Mouse (Mus musculus) cerebellum, adult 2 months (tissue): ENCODE results near the gene Il1r1. TPM values are rescaled to one million over a fixed set of nuclear protein-coding genes. Genes with fewer than 3 reads are reported as not detected.
A peak's percentile ranks its signal among the peaks of the same experiment; 100 is the strongest.

Source experiments
- DNase-seq, 2 experiments: peaks; one replicate each; pipeline ENCODE4 v3.0.0; 2021
- H3K27ac ChIP-seq: fragments of 200-500 bp; 2 replicates; pipeline ENCODE4 v1.5.1; 2012; ENCODE audit warnings: low read length, control low read depth, inconsistent platforms; ENCODE audit not compliant: insufficient read depth
- H3K27me3 ChIP-seq: fragments of 200-500 bp; 2 replicates; pipeline ENCODE4 v1.6.1; 2012; ENCODE audit warnings: inconsistent platforms, mild to moderate bottlenecking, low read length, moderate library complexity; ENCODE audit not compliant: control insufficient read depth, insufficient read depth
- H3K4me1 ChIP-seq: fragments of 200-500 bp; 2 replicates; pipeline ENCODE4 v1.6.1; 2011; ENCODE audit warnings: low read length; ENCODE audit not compliant: control insufficient read depth, insufficient read depth
- H3K4me3 ChIP-seq: fragments of 200-500 bp; replicated peaks from 2 replicates; pipeline ENCODE3; 2011; ENCODE audit warnings: mild to moderate bottlenecking, low read depth, low read length, control low read depth; ENCODE audit not compliant: insufficient read depth
- CTCF ChIP-seq: fragments of 200-500 bp; IDR thresholded peaks from 2 replicates; pipeline ENCODE4 v1.5.1; 2011; ENCODE audit warnings: low read depth, mild to moderate bottlenecking, control low read depth, low read length, moderate library complexity, borderline replicate concordance; ENCODE audit not compliant: insufficient read depth
- POLR2A ChIP-seq: fragments of 200-500 bp; IDR thresholded peaks from 2 replicates; pipeline ENCODE4 v1.6.1; 2011; ENCODE audit warnings: low read length, control low read depth, borderline replicate concordance; ENCODE audit not compliant: insufficient read depth
- WGBS: fragments of 180-500 bp; shearing (Covaris S2); methylation state at CpG from one replicate; pipeline ENCODE4 v1.1.7; 2018; 5-methylcytosine and 5-hydroxymethylcytosine counted together
- polyA plus RNA-seq: library from polyadenylated mRNA; depleted of rRNA; stranded (reverse); fragments of >200 nt; gene quantifications from 2 replicates; pipeline ENCODE4 v1.2.3, GENCODE M21; 2012

The Il1r1 gene
- polyA plus RNA-seq, 1 experiment = 1.7 TPM

- TF ChIP-seq POLR2A = 0 out of 2 replicates have a peak, but pooled peaks have one; percentile 12
- no peak for TF ChIP-seq CTCF
- Histone ChIP-seq H3K27ac (peak overlapping the region; percentile 48), H3K4me3 (peak overlapping the region; percentile 70), H3K27me3 (no peaks in the 10 kb centered on the region), H3K4me1 (peaks cover 12% of the 10 kb centered on the region; the same call in 1 of the 2 replicates)
- peak; percentile 69 to 70 for DNase-seq
- WGBS = 2% methylated on average over 36 of the region's 36 CpGs
These were observed 41.8 kb downstream of the Il1r1 start for GRCm38 (mm10) chr1:40266431-40267260.

GRCm38 (mm10) chr1:40267846-40268245 lies 43.0 kb downstream of the Il1r1 start:
- no peak overlapping the region for H3K27ac ChIP-seq
- 22% methylated on average over 6 of the region's 6 CpGs for WGBS

GRCm38 (mm10) chr1:40268536-40268935 lies 43.7 kb downstream of the Il1r1 start:
- TF ChIP-seq CTCF (no peak), POLR2A (no peak)
- Histone ChIP-seq H3K4me1 (peaks cover 12% of the 10 kb centered on the region; the same call in 1 of the 2 replicates), H3K4me3 (no peak overlapping the region), H3K27ac (no peak overlapping the region), H3K27me3 (no peaks in the 10 kb centered on the region)
- no peak for DNase-seq
- WGBS = 81% methylated on average over 6 of the region's 6 CpGs

More at GRCm38 (mm10) chr1:40267846-40268245, 43.0 kb downstream of the Il1r1 start:
- peak; percentile 27 to 48 for DNase-seq
- Histone ChIP-seq H3K4me3 (no peak overlapping the region), H3K27me3 (no peaks in the 10 kb centered on the region), H3K4me1 (peaks cover 12% of the 10 kb centered on the region; the same call in 1 of the 2 replicates)
- no peak for TF ChIP-seq CTCF
- TF ChIP-seq POLR2A = no peak

- H3K27me3 ChIP-seq = no peaks in the 10 kb centered on the region
- WGBS = 86% methylated on average over 12 of the region's 12 CpGs
- no peak overlapping the region for H3K27ac ChIP-seq
- no peak for DNase-seq
- no peak overlapping the region for H3K4me3 ChIP-seq
- H3K4me1 ChIP-seq = peaks cover 12% of the 10 kb centered on the region; the same call in 1 of the 2 replicates
- TF ChIP-seq POLR2A (no peak), CTCF (no peak)
These were observed 45.5 kb downstream of the Il1r1 start for GRCm38 (mm10) chr1:40270415-40270814.

GRCm38 (mm10) chr1:40271052-40271451 lies 46.2 kb downstream of the Il1r1 start:
- no peak for DNase-seq
- TF ChIP-seq POLR2A = no peak
- no peak for TF ChIP-seq CTCF
- Histone ChIP-seq H3K27ac (no peak overlapping the region), H3K27me3 (no peaks in the 10 kb centered on the region), H3K4me1 (peaks cover 12% of the 10 kb centered on the region; the same call in 1 of the 2 replicates), H3K4me3 (no peak overlapping the region)
- 92% methylated on average over 4 of the region's 4 CpGs for WGBS

GRCm38 (mm10) chr1:40271486-40272055 lies 46.7 kb downstream of the Il1r1 start:
- DNase-seq = no peak
- Histone ChIP-seq H3K4me3 (no peak overlapping the region), H3K27me3 (no peaks in the 10 kb centered on the region), H3K27ac (no peak overlapping the region), H3K4me1 (peaks cover 12% of the 10 kb centered on the region; the same call in 1 of the 2 replicates)
- whole genome bisulfite sequencing = 91% methylated on average over 10 of the region's 10 CpGs
- TF ChIP-seq POLR2A = no peak
- no peak for TF ChIP-seq CTCF

GRCm38 (mm10) chr1:40272204-40272603 lies 47.3 kb downstream of the Il1r1 start:
- Histone ChIP-seq H3K4me1 (peaks cover 11% of the 10 kb centered on the region; the same call in 1 of the 2 replicates), H3K27me3 (no peaks in the 10 kb centered on the region), H3K4me3 (no peak overlapping the region), H3K27ac (no peak overlapping the region)
- TF ChIP-seq POLR2A (no peak), CTCF (no peak)
- no peak for DNase-seq
- 90% methylated on average over 3 of the region's 3 CpGs for WGBS

GRCm38 (mm10) chr1:40273491-40273890 lies 48.6 kb downstream of the Il1r1 start:
- H3K4me1 ChIP-seq = peaks cover 3% of the 10 kb centered on the region; the same call in 1 of the 2 replicates
- TF ChIP-seq CTCF (no peak), POLR2A (no peak)
- no peak overlapping the region for H3K27ac ChIP-seq
- WGBS = 89% methylated on average over 1 of the region's 1 CpGs
- no peak for DNase-seq
- no peaks in the 10 kb centered on the region for H3K27me3 ChIP-seq
- no peak overlapping the region for H3K4me3 ChIP-seq
